Mouse (Mus musculus) olfactory bulb, adult 2 months (tissue): ENCODE measurements at regions not wholly inside any gene's neighbourhood (a gene's known extent, or its start where the extent isn't known, plus 50 kb on each side); places are given as distances from the start of the nearest gene placed in this dataset.

Experiments
- H3K27ac ChIP-seq: fragments of 200-500 bp; 2 replicates; pipeline ENCODE4 v1.5.1; 2012; ENCODE audit warnings: low read depth, low read length; ENCODE audit not compliant: insufficient read depth
- H3K4me1 ChIP-seq: fragments of 200-500 bp; 2 replicates; pipeline ENCODE4 v1.6.1; 2012; ENCODE audit warnings: low read length; ENCODE audit not compliant: control insufficient read depth, insufficient read depth
- H3K4me3 ChIP-seq: fragments of 200-500 bp; 2 replicates; pipeline ENCODE4 v1.5.1; 2012; ENCODE audit warnings: mild to moderate bottlenecking, low read depth, low read length, moderate library complexity; ENCODE audit not compliant: insufficient read depth
- CTCF ChIP-seq: fragments of 200-500 bp; IDR thresholded peaks from 2 replicates; pipeline ENCODE4 v1.5.1; 2012; ENCODE audit warnings: low read depth, mild to moderate bottlenecking, low read length, moderate library complexity; ENCODE audit not compliant: insufficient read depth
- POLR2A ChIP-seq: fragments of 200-500 bp; IDR thresholded peaks from 2 replicates; pipeline ENCODE4 v1.6.1; 2012; ENCODE audit warnings: mild to moderate bottlenecking, low read depth, low read length, moderate library complexity; ENCODE audit not compliant: insufficient read depth
- WGBS: fragments of 180-500 bp; shearing (Covaris S2); methylation state at CpG from one replicate; pipeline ENCODE4 v1.1.7; 2018; 5-methylcytosine and 5-hydroxymethylcytosine counted together

GRCm38 (mm10) chr12:91980321-91980720 is 131.4 kb upstream of the Sel1l start:
- no peaks in the 10 kb centered on the region for H3K4me1 ChIP-seq
- 60% methylated on average over 7 of the region's 7 CpGs for WGBS
- H3K4me3 ChIP-seq = no peak overlapping the region
- no peak for TF ChIP-seq POLR2A
- no peak for TF ChIP-seq CTCF
- H3K27ac ChIP-seq = no peak overlapping the region

GRCm38 (mm10) chr12:91971045-91971444 is 122.1 kb upstream of the Sel1l start:
- H3K4me3 ChIP-seq = no peak overlapping the region
- no peak overlapping the region for H3K27ac ChIP-seq
- TF ChIP-seq CTCF (no peak), POLR2A (no peak)
- WGBS = 69% methylated on average over 1 of the region's 1 CpGs
- no peaks in the 10 kb centered on the region for H3K4me1 ChIP-seq

GRCm38 (mm10) chr12:91965937-91966336 is 117.0 kb upstream of the Sel1l start:
- Histone ChIP-seq H3K4me1 (no peaks in the 10 kb centered on the region), H3K4me3 (no peak overlapping the region), H3K27ac (no peak overlapping the region)
- WGBS = 83% methylated on average over 1 of the region's 1 CpGs
- TF ChIP-seq CTCF (no peak), POLR2A (no peak)

- no peak overlapping the region for H3K4me3 ChIP-seq
- no peak overlapping the region for H3K27ac ChIP-seq
- no peaks in the 10 kb centered on the region for H3K4me1 ChIP-seq
- TF ChIP-seq POLR2A (no peak), CTCF (no peak)
- 74% methylated on average over 5 of the region's 5 CpGs for WGBS
Observed at GRCm38 (mm10) chr12:91963239-91963638, 114.3 kb upstream of the Sel1l start.

GRCm38 (mm10) chr12:91958086-91958485 is 109.1 kb upstream of the Sel1l start:
- no peak for TF ChIP-seq CTCF
- TF ChIP-seq POLR2A = no peak
- Histone ChIP-seq H3K27ac (no peak overlapping the region), H3K4me3 (no peak overlapping the region), H3K4me1 (no peaks in the 10 kb centered on the region)
- WGBS = 84% methylated on average over 4 of the region's 4 CpGs

GRCm38 (mm10) chr12:91956411-91956810 is 107.5 kb upstream of the Sel1l start:
- TF ChIP-seq POLR2A (no peak), CTCF (no peak)
- Histone ChIP-seq H3K4me3 (no peak overlapping the region), H3K27ac (no peak overlapping the region), H3K4me1 (no peaks in the 10 kb centered on the region)
- 91% methylated on average over 3 of the region's 3 CpGs for WGBS

GRCm38 (mm10) chr12:91948602-91949167 is 99.7 kb upstream of the Sel1l start:
- no peak overlapping the region for H3K27ac ChIP-seq
- H3K4me1 ChIP-seq = no peaks in the 10 kb centered on the region
- no peak for TF ChIP-seq POLR2A
- 94% methylated on average over 8 of the region's 8 CpGs for WGBS
- no peak overlapping the region for H3K4me3 ChIP-seq

- TF ChIP-seq CTCF (no peak), POLR2A (no peak)
- WGBS = 89% methylated on average over 3 of the region's 3 CpGs
- Histone ChIP-seq H3K4me1 (no peaks in the 10 kb centered on the region), H3K27ac (no peak overlapping the region), H3K4me3 (no peak overlapping the region)
Observed at GRCm38 (mm10) chr12:91947998-91948397, 99.0 kb upstream of the Sel1l start.

- no peaks in the 10 kb centered on the region for H3K4me1 ChIP-seq
- TF ChIP-seq CTCF = no peak
- H3K27ac ChIP-seq = no peak overlapping the region
- 94% methylated on average over 3 of the region's 3 CpGs for WGBS
- H3K4me3 ChIP-seq = no peak overlapping the region
Observed at GRCm38 (mm10) chr12:91946541-91946940, 97.6 kb upstream of the Sel1l start.
